Mouse (Mus musculus): ENCODE measurements around the gene Themis2. TPM values are rescaled to one million over a fixed set of nuclear protein-coding genes. Genes with fewer than 3 reads are reported as not detected.
"Not testable (repeated sequence)": the region's sequence is repeated elsewhere in the genome, so short reads cannot be mapped to it uniquely, and the experiment has no call there.

Gene Themis2
- polyA plus RNA-seq, 1 experiment from 2014 or later, result 1.1 TPM

DNA sequence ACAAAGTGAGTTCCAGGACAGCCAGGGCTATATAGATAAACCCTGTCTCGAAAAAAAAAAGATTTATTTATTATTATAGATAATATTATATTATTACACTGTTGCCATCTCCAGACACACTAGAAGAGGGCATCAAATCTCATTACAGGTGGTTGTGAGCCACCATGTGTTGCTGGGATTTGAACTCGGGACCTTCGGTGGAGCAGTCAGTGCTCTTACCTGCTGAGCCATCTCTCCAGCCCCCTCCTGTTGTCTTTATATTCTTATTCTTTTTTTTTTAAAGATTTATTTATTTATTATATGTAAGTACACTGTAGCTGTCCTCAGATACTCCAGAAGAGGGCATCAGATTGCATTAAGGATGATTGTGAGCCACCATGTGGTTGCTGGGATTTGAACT lies 2.5 kb upstream of the Themis2 start:
- WGBS, result 75% methylated on average over 3 of the region's 3 CpGs
- not testable (repeated sequence) for H3K4me2 ChIP-seq

DNA sequence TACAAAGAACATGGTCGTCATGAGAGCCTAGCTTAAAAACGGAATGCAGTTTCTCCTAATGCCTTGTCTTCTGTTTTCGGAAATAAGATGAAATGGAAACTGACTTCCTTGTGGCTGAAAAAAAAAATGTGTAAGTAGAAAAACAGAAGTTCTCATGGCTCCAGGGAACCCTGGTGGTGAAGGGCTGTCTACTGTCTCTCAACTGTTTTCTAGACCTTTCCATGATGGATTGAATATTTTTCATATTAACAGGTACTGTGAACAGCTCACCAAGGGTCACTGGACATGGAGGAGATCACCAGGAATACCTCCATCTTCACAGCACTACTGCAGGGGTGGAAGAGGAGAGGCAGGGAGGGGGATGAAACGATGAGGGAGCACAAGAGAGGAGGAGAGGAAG lies 1.8 kb upstream of the Themis2 start:
- Histone ChIP-seq H3K4me1 (peaks cover 9% of the 10 kb centered on the region), H3K27ac (replicated peaks) (no peak overlapping the region), H3K4me2 (no peak overlapping the region), H3K9me3 (no peaks in the 10 kb centered on the region), H3K9ac (no peak overlapping the region), H3K36me3 (no peaks in the 10 kb centered on the region), H3K4me3 (no peak overlapping the region), H3K27me3 (replicated peaks) (peaks cover 39% of the 10 kb centered on the region)
- ATAC-seq (ENCODE audit: extremely low read depth, insufficient number of reproducible peaks, low FRiP score, low TSS enrichment), result no peak
- 56% methylated on average over 4 of the region's 4 CpGs for WGBS

More for the DNA sequence above, 2.5 kb upstream of the Themis2 start:
- ATAC-seq (ENCODE audit: extremely low read depth, insufficient number of reproducible peaks, low FRiP score, low TSS enrichment); H3K4me3 ChIP-seq; H3K36me3 ChIP-seq; H3K27ac ChIP-seq (replicated peaks); H3K4me1 ChIP-seq; H3K9ac ChIP-seq; H3K9me3 ChIP-seq: not testable (repeated sequence)
- peaks cover 38% of the 10 kb centered on the region for H3K27me3 ChIP-seq (replicated peaks)

DNA sequence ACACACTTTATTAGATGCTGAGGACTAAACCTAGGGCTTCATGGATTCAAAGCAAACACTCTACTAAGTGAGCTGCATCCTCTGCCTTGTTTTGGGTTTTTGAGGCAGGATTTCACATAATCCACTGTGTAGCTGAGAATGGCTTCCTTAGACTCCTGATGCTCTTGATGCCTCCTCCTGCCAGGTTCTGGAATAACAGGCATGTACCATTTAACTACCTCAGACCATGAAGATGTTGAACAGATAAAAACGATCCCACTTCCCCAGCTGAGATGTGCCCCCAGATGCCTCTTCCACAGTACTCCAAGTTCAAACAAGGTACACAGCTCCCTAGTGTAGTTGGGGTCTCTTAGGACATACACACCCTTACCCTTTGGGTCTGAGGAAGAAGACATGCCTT lies 1.3 kb upstream of the Themis2 start:
- Histone ChIP-seq H3K36me3 (no peaks in the 10 kb centered on the region), H3K27ac (replicated peaks) (no peak overlapping the region), H3K9me3 (no peaks in the 10 kb centered on the region), H3K9ac (no peak overlapping the region), H3K4me3 (no peak overlapping the region), H3K4me2 (no peak overlapping the region), H3K27me3 (replicated peaks) (peaks cover 44% of the 10 kb centered on the region), H3K4me1 (peaks cover 9% of the 10 kb centered on the region)
- ATAC-seq (ENCODE audit: extremely low read depth, insufficient number of reproducible peaks, low FRiP score, low TSS enrichment), result no peak
- WGBS, result 60% methylated on average over 1 of the region's 1 CpGs

DNA sequence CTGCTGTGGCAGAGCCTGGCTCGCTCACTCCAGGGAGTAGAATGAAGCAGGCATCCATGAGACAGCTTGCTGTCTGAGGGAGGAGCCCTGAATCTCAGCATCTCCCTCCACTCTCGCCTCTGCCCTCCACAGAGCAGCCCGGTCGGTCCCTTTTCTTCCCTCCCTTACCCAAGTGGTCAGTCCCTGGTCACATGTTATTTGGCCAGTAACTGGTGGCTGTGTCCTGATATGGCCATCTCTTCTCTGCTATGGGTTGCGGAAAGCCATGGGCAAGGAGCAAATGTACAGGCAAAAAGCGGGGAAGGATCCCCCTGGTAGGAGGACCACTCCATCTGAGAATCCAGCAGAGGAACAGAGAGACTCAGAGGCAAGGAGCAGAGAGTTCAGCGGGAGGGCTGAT lies 1.0 kb downstream of the Themis2 start:
- WGBS, result 56% methylated on average over 7 of the region's 7 CpGs
- peak overlapping the region; percentile 51; the same call in 1 of the 2 replicates for H3K4me3 ChIP-seq
- H3K36me3 ChIP-seq, result no peaks in the 10 kb centered on the region
- H3K27me3 ChIP-seq (replicated peaks), result peaks cover 44% of the 10 kb centered on the region
- H3K27ac ChIP-seq (replicated peaks), result no peak overlapping the region
- no peak overlapping the region for H3K9ac ChIP-seq
- ATAC-seq (ENCODE audit: extremely low read depth, insufficient number of reproducible peaks, low FRiP score, low TSS enrichment), result no peak
- H3K4me2 ChIP-seq, result peak overlapping the region; percentile 73; the same call in 1 of the 2 replicates
- H3K4me1 ChIP-seq, result peaks cover 9% of the 10 kb centered on the region
- H3K9me3 ChIP-seq, result no peaks in the 10 kb centered on the region

DNA sequence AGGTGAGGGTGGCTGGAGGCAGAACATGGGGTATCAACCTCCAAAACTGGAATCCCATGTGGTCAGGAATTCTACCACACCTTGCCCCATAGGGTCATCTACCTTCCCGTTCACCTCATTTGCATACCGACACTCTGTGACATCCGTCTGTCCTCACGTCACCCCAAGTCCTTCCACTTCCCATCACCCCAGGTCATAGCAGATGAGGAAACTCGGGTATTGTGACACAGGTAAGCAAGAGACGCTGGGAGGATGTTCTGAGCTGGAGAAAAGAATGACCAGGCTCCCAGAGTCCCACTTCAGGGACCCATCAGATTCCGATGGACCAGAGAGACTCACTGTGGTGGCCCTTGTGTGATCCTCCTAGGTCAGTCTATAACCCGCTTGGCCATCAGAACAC lies 1.4 kb downstream of the Themis2 start:
- no peaks in the 10 kb centered on the region for H3K36me3 ChIP-seq
- ATAC-seq (ENCODE audit: extremely low read depth, insufficient number of reproducible peaks, low FRiP score, low TSS enrichment), result no peak
- H3K9ac ChIP-seq, result no peak overlapping the region
- no peaks in the 10 kb centered on the region for H3K9me3 ChIP-seq
- H3K4me1 ChIP-seq, result peaks cover 9% of the 10 kb centered on the region
- no peak overlapping the region for H3K27ac ChIP-seq (replicated peaks)
- H3K4me3 ChIP-seq, result no peak overlapping the region
- no peak overlapping the region for H3K4me2 ChIP-seq
- H3K27me3 ChIP-seq (replicated peaks), result peaks cover 44% of the 10 kb centered on the region
- 67% methylated on average over 8 of the region's 8 CpGs for WGBS

DNA sequence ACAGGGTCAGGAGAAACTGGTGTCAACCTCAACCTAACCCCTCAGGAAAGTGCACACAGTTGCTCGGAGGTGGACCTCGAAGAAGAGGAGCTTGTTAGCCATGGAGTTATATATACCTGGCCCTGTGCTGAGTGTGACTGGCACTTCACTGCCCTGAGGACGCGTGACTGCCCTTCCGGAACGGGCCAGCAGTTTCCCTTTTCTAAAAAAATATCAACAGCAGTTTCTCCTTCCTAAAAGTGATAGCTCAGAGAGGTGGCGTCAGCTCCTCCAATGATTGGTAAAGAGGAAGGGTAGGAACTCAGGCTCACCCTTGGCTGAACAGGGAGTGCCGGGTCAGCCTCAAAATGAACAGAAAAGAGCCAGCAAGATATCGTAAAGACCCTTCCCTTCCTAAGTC lies 2.2 kb downstream of the Themis2 start:
- WGBS, result 62% methylated on average over 9 of the region's 9 CpGs
- no peak overlapping the region for H3K9ac ChIP-seq
- H3K4me2 ChIP-seq, result no peak overlapping the region
- H3K9me3 ChIP-seq, result no peaks in the 10 kb centered on the region
- H3K36me3 ChIP-seq, result no peaks in the 10 kb centered on the region
- ATAC-seq (ENCODE audit: extremely low read depth, insufficient number of reproducible peaks, low FRiP score, low TSS enrichment), result no peak
- H3K27ac ChIP-seq (replicated peaks), result no peak overlapping the region
- no peak overlapping the region for H3K4me3 ChIP-seq
- H3K4me1 ChIP-seq, result peaks cover 9% of the 10 kb centered on the region
- peaks cover 44% of the 10 kb centered on the region for H3K27me3 ChIP-seq (replicated peaks)

DNA sequence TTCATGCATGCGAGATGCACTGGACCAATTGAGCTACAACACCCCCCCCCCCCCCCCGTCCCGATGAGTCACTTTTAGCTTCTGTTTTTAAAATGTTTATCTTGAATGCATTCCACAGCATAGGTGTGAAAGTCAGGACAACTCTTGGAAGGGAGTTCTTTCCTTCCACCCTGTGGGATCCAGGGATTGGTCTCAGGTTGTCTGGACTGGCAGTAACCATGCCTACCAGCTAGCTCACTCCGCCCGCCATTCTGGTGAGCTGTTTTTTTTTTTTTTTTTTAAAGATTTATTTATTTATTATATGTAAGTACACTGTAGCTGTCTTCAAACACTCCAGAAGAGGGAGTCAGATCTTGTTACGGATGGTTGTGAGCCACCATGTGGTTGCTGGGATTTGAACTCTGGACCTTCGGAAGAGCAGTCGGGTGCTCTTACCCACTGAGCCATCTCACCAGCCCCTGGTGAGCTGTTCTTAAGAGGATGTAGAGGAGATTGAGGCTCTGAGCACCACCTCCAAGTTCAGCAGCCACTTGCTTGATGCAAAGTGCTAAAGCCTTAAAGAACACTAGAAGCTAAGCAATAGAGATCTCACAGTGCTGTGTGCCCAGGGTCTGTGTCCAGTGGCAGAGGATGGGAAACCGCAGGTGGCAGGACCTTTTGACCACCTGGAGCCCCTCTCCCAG lies 2.7 kb downstream of the Themis2 start:
- H3K4me1 ChIP-seq; H3K36me3 ChIP-seq; H3K9ac ChIP-seq; H3K4me3 ChIP-seq; H3K4me2 ChIP-seq; H3K9me3 ChIP-seq; ATAC-seq (ENCODE audit: extremely low read depth, insufficient number of reproducible peaks, low FRiP score, low TSS enrichment); H3K27ac ChIP-seq (replicated peaks): not testable (repeated sequence)
- H3K27me3 ChIP-seq (replicated peaks), result peaks cover 44% of the 10 kb centered on the region
- WGBS, result 83% methylated on average over 8 of the region's 9 CpGs

DNA sequence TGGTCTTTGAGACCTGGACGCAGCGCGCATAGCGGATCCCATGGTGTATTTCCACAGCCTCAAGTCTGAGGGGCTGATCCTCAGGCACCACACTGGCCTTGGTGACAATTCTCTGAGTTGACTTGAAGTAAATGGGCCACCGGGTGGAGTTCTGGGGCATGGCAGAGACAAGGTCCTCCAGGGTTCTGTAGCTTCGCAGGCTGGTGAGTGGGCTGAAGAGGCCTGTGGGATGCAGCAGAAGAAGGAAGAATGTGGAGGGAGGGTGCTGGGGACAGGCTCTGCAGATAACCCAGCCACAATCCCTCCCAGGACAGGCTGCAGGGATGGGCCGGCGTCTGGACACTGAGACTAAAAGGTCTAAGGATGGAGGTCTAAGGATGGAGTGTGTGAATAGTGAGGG lies 6.5 kb downstream of the Themis2 start:
- Histone ChIP-seq H3K9me3 (no peaks in the 10 kb centered on the region), H3K4me1 (no peaks in the 10 kb centered on the region), H3K4me2 (no peak overlapping the region), H3K36me3 (no peaks in the 10 kb centered on the region), H3K4me3 (no peak overlapping the region), H3K9ac (no peak overlapping the region), H3K27me3 (replicated peaks) (peaks cover 16% of the 10 kb centered on the region), H3K27ac (replicated peaks) (no peak overlapping the region)
- WGBS, result 68% methylated on average over 8 of the region's 8 CpGs
- ATAC-seq (ENCODE audit: extremely low read depth, insufficient number of reproducible peaks, low FRiP score, low TSS enrichment), result no peak

DNA sequence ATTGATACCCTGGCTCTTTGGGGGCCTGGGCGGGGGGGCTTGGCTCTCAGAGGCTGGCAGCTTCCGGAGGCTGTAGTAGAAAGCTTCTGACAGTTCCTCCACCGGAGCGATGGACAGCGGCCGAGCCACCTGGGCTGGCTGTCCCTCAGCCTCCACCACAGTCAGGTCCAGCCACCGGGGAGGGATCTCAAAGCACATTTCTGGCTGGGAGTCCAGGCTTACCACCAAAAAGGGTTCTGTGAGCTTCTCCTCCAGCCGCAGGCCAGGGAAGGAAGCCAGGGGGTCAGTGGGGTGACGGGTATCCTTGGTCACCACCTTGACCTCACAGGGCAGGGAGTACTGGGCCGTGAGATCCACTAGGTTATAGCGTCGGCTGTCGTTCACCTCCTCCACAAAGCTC lies 11.0 kb downstream of the Themis2 start:
- H3K27me3 ChIP-seq (replicated peaks), result no peaks in the 10 kb centered on the region
- no peak for ATAC-seq (ENCODE audit: extremely low read depth, insufficient number of reproducible peaks, low FRiP score, low TSS enrichment)
- 87% methylated on average over 13 of the region's 13 CpGs for WGBS

DNA sequence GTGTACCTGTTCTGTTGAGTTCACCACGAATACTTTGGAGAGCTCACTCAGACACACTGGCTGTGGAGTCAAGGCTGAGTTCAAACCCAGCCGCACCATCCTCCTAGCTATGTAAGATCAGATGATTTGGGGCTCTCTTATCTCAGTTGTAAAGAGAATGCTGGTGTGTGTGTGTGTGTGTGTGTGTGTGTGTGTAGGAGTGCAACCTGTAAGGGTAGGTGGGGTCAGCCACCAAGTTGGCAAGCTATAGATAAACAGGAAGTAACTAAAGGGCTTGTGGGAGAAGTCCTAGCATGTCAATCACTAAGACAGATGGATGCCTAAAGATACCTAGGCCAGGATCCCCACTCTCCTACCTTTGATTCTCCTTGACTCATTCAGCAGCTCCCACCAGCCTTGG lies 12.5 kb downstream of the Themis2 start:
- no peak overlapping the region for H3K4me3 ChIP-seq
- no peak overlapping the region for H3K9ac ChIP-seq
- peaks cover 17% of the 10 kb centered on the region for H3K36me3 ChIP-seq
- H3K27ac ChIP-seq (replicated peaks), result no peak overlapping the region
- no peak overlapping the region for H3K4me2 ChIP-seq
- WGBS, result 65% methylated on average over 2 of the region's 2 CpGs
- no peak for ATAC-seq (ENCODE audit: extremely low read depth, insufficient number of reproducible peaks, low FRiP score, low TSS enrichment)
- no peaks in the 10 kb centered on the region for H3K4me1 ChIP-seq
- no peaks in the 10 kb centered on the region for H3K27me3 ChIP-seq (replicated peaks)
- no peaks in the 10 kb centered on the region for H3K9me3 ChIP-seq

More for the DNA sequence above, 11.0 kb downstream of the Themis2 start:
- no peaks in the 10 kb centered on the region for H3K9me3 ChIP-seq
- H3K4me1 ChIP-seq, result no peaks in the 10 kb centered on the region
- H3K27ac ChIP-seq (replicated peaks), result no peak overlapping the region
- peaks cover 3% of the 10 kb centered on the region for H3K36me3 ChIP-seq
- H3K9ac ChIP-seq, result no peak overlapping the region
- no peak overlapping the region for H3K4me3 ChIP-seq
- no peak overlapping the region for H3K4me2 ChIP-seq

DNA sequence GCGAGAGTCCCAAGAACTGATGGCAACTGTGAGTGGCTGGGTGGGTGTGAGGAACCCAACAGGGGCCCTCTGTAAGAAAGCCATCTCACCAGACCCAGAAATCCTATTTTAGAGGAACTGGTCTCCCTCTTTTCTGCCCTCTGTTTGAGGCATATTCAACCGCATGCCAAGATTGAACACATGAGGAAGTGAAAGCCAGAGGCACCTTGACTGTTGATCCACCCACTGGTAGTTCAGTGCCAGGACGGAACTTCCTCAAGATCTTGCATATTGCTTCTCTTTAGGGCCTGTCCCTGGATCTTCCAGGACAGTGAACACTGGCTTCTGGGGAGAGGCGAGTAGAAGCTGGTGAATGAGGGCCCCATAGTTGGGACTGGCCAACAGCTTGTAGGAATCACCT lies 15.9 kb downstream of the Themis2 start:
- no peaks in the 10 kb centered on the region for H3K27me3 ChIP-seq (replicated peaks)
- H3K4me3 ChIP-seq, result no peak overlapping the region
- WGBS, result 85% methylated on average over 4 of the region's 4 CpGs
- no peak overlapping the region for H3K4me2 ChIP-seq
- ATAC-seq (ENCODE audit: extremely low read depth, insufficient number of reproducible peaks, low FRiP score, low TSS enrichment), result no peak
- no peaks in the 10 kb centered on the region for H3K9me3 ChIP-seq
- H3K9ac ChIP-seq, result no peak overlapping the region
- no peaks in the 10 kb centered on the region for H3K4me1 ChIP-seq
- peaks cover 51% of the 10 kb centered on the region for H3K36me3 ChIP-seq
- no peak overlapping the region for H3K27ac ChIP-seq (replicated peaks)

DNA sequence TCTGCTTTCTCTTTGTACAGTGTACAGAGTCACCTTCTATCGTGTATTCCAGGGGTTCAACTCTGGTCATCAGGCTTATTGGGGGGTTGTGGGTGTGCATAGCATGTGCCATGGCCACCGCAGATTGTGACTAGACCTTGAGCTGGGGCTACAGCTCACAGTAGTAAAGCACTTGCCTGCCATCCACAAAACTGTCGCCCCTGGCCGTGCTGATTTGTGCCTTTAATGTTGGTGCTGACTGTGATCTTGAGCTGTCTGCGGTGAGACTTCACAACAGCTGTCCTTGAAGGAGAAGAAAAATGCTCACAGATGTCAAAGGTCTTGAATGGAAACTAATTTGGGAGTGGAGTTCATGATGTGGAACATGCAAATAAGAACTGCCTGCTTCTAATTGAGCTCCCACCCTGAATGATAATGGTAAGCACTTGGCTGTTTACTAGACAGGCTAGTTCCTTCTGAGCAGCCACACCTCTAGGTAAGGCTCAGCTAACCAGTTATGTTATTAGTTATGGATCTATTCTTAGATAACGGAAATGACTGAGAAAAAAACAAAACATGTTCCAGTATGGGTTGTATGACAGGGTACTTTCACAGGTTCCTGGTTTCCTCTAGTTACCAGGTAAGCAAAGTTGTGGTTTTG lies 17.5 kb downstream of the Themis2 start:
- peaks cover 67% of the 10 kb centered on the region for H3K36me3 ChIP-seq
- no peaks in the 10 kb centered on the region for H3K9me3 ChIP-seq
- 91% methylated on average over 6 of the region's 6 CpGs for WGBS
- H3K27me3 ChIP-seq (replicated peaks), result no peaks in the 10 kb centered on the region
- H3K9ac ChIP-seq, result no peak overlapping the region
- no peak overlapping the region for H3K4me3 ChIP-seq
- no peaks in the 10 kb centered on the region for H3K4me1 ChIP-seq
- H3K4me2 ChIP-seq, result no peak overlapping the region
- H3K27ac ChIP-seq (replicated peaks), result no peak overlapping the region
- no peak for ATAC-seq (ENCODE audit: extremely low read depth, insufficient number of reproducible peaks, low FRiP score, low TSS enrichment)

Measured in heart, embryonic 13.5 days (tissue).